Mouse (Mus musculus): ENCODE data around the gene Adamts17.

GRCm38 (mm10) chr7:66955978-66956377 lies 116.4 kb downstream of the Adamts17 start:
- no peak for TF ChIP-seq POLR2A (IDR thresholded peaks at IDR 0.05; ENCODE audit: low read depth, low read length)
- no peak for TF ChIP-seq CHD2 (IDR thresholded peaks at IDR 0.05; ENCODE audit: low read length)
- TF ChIP-seq ZKSCAN1 (IDR thresholded peaks at IDR 0.05; ENCODE audit: borderline replicate concordance, low read depth, low read length): no peak
- no peak for TF ChIP-seq CTCF (conservative IDR thresholded peaks at IDR 0.05 in 1 of 2, IDR thresholded peaks at IDR 0.05 in 1 of 2; ENCODE audit: low read depth in 2 of 2, low read length in 2 of 2)
- no peak for TF ChIP-seq ETS1 (conservative IDR thresholded peaks at IDR 0.05; ENCODE audit: low read depth, low read length)
- no peak for TF ChIP-seq HCFC1 (IDR thresholded peaks at IDR 0.05; ENCODE audit: low read depth, low read length)
- no peak for TF ChIP-seq E2F4 (IDR thresholded peaks at IDR 0.05; ENCODE audit: insufficient replicate concordance, low read depth, low read length)
- no peak for TF ChIP-seq MYC (IDR thresholded peaks at IDR 0.05; ENCODE audit: low read depth, low read length)
- TF ChIP-seq EP300 (IDR thresholded peaks at IDR 0.05; ENCODE audit: low read length): no peak
- no peak for TF ChIP-seq KAT2A (IDR thresholded peaks at IDR 0.05; ENCODE audit: insufficient replicate concordance, low read length)
- no peak for TF ChIP-seq NELFE (IDR thresholded peaks at IDR 0.05; ENCODE audit: low read depth, low read length)
- TF ChIP-seq CHD1 (IDR thresholded peaks at IDR 0.05; ENCODE audit: low read depth, low read length): no peak
